Mouse (Mus musculus) liver, embryonic 12.5 days (tissue): ENCODE data around the gene Adam33. TPM values are rescaled to one million over a fixed set of nuclear protein-coding genes. Genes with fewer than 3 reads are reported as not detected.

Experiments used
- ATAC-seq: fragments of 200-750 bp; cut with Nextera tagmentation; 2 replicates; pipeline ENCODE4 v1.8.0; 2017; ENCODE audit warnings: moderate number of reproducible peaks, mild to moderate bottlenecking, moderate library complexity
- H3K27ac ChIP-seq: fragments of 300-500 bp; sonication (generic); 2 replicates; pipeline ENCODE4 v1.5.1; 2016; ENCODE audit warnings: mild to moderate bottlenecking
- H3K27me3 ChIP-seq: fragments of 300-500 bp; sonication (generic); replicated peaks from 2 replicates; pipeline ENCODE4 v1.6.1; 2016; ENCODE audit warnings: mild to moderate bottlenecking, moderate library complexity
- H3K36me3 ChIP-seq: fragments of 300-500 bp; sonication (generic); 2 replicates; pipeline ENCODE4 v1.6.1; 2016; ENCODE audit warnings: mild to moderate bottlenecking, moderate library complexity
- H3K4me1 ChIP-seq: fragments of 300-500 bp; sonication (generic); 2 replicates; pipeline ENCODE4 v1.6.1; 2016
- H3K4me2 ChIP-seq: fragments of 300-500 bp; sonication (generic); 2 replicates; pipeline ENCODE4 v1.6.1; 2016; ENCODE audit warnings: mild to moderate bottlenecking, moderate library complexity
- H3K4me3 ChIP-seq: fragments of 300-500 bp; sonication (generic); 2 replicates; pipeline ENCODE4 v1.5.1; 2016; ENCODE audit warnings: mild to moderate bottlenecking, moderate library complexity
- H3K9ac ChIP-seq: fragments of 300-500 bp; sonication (generic); 2 replicates; pipeline ENCODE4 v1.6.1; 2016; ENCODE audit warnings: mild to moderate bottlenecking, moderate library complexity
- H3K9me3 ChIP-seq: fragments of 300-500 bp; sonication (generic); replicated peaks from 2 replicates; pipeline ENCODE4 v1.6.1; 2016; ENCODE audit warnings: mild to moderate bottlenecking, moderate library complexity
- WGBS: fragments of 180-500 bp; shearing (Covaris S2); methylation state at CpG from one replicate; pipeline ENCODE4 v1.1.7; 2016; ENCODE audit not compliant: insufficient replicate concordance; 5-methylcytosine and 5-hydroxymethylcytosine counted together
- polyA plus RNA-seq: library from polyadenylated mRNA; unstranded; fragments of >200 nt; fragmentation: Nextera tagmentation; extraction: Ambion mirVana; gene quantifications from 2 replicates; pipeline ENCODE4 v1.2.1, GENCODE M21; 2016

The Adam33 gene
- polyA plus RNA-seq, 1 experiment from 2014 or later = 0.62 TPM

DNA sequence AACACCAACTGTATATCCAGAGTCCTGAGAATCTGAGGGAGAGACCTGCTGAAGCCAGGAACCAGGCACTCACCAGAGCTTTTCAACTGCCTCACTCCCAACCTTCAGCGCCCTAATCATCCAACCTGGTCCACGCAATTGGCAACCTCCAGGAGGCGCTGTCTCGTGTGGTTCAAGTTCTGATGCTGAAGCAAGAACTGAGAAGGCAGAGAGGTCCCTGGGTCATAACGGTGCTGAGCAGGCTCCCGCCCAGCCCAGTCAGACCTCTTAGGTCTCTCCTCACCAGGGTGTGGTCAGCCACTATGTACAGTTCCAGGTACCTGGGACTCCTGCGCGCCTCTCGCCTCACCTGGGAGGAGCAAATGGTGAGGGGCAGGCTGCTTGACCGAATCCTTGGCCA, 8.0 kb downstream of the Adam33 start:
- Histone ChIP-seq H3K27ac (no peak overlapping the region), H3K4me1 (peaks cover 52% of the 10 kb centered on the region)

GRCm38 (mm10) chr2:131054646-131055264, 8.9 kb downstream of the Adam33 start:
- Histone ChIP-seq H3K4me2 (peak overlapping the region; percentile 45), H3K9ac (no peak overlapping the region), H3K9me3 (no peaks in the 10 kb centered on the region), H3K27ac (no peak overlapping the region), H3K4me1 (peaks cover 52% of the 10 kb centered on the region), H3K27me3 (peaks cover 96% of the 10 kb centered on the region), H3K4me3 (peak overlapping the region; percentile 33), H3K36me3 (no peaks in the 10 kb centered on the region)
- 3% methylated on average over 21 of the region's 21 CpGs for WGBS
- ATAC-seq = no peak

More for the DNA sequence above, 8.0 kb downstream of the Adam33 start:
- Histone ChIP-seq H3K36me3 (no peaks in the 10 kb centered on the region), H3K9ac (no peak overlapping the region), H3K4me2 (peak overlapping the region; percentile 45), H3K9me3 (no peaks in the 10 kb centered on the region), H3K4me3 (no peak overlapping the region; the same call in 1 of the 2 replicates), H3K27me3 (peaks cover 98% of the 10 kb centered on the region)
- ATAC-seq = 0 out of 2 replicates have a peak, but pooled peaks have one; percentile 17
- WGBS = 8% methylated on average over 10 of the region's 10 CpGs

GRCm38 (mm10) chr2:131053851-131054645, 9.6 kb downstream of the Adam33 start:
- H3K9ac ChIP-seq = no peak overlapping the region
- ATAC-seq = no peak
- H3K4me1 ChIP-seq = peaks cover 52% of the 10 kb centered on the region
- H3K4me3 ChIP-seq = peak overlapping the region; percentile 33
- 3% methylated on average over 45 of the region's 45 CpGs for WGBS
- peaks cover 89% of the 10 kb centered on the region for H3K27me3 ChIP-seq
- H3K9me3 ChIP-seq = no peaks in the 10 kb centered on the region
- H3K4me2 ChIP-seq = peak overlapping the region; percentile 45
- H3K27ac ChIP-seq = no peak overlapping the region
- no peaks in the 10 kb centered on the region for H3K36me3 ChIP-seq

DNA sequence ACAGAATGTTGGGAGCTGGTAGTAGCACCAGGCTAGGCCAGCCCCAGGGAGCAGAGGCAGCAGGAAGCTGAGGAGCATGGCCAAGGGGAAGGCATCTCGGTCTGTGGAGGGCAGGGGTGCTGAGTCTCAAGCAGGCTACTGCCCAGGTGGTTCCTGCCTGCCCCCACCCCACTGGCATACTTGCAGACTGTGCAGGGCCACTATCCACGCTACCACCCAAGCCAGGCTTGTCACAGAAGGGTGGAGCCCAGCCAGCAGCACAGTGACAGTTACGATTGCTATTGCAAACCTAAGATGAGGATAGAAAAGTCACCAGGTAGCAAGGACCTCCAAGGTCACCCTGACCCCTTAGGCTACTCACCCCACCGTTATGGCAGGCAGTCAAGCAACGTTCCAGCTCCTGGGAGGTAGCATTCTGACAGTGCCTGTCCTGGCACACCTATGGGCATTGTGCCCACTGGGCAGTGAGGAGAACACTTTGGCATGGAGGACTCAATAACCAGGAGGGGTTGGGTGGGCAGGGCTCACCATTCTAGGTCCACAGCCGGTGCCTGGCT, 10.7 kb downstream of the Adam33 start:
- WGBS = 45% methylated on average over 6 of the region's 6 CpGs
- no peak for ATAC-seq
- Histone ChIP-seq H3K27ac (no peak overlapping the region), H3K9me3 (no peaks in the 10 kb centered on the region), H3K4me1 (peaks cover 52% of the 10 kb centered on the region), H3K4me3 (no peak overlapping the region), H3K4me2 (no peak overlapping the region), H3K27me3 (peaks cover 82% of the 10 kb centered on the region), H3K9ac (no peak overlapping the region), H3K36me3 (no peaks in the 10 kb centered on the region)

- WGBS = 44% methylated on average over 5 of the region's 5 CpGs
- Histone ChIP-seq H3K4me2 (no peak overlapping the region), H3K27ac (no peak overlapping the region), H3K27me3 (peaks cover 82% of the 10 kb centered on the region), H3K9ac (no peak overlapping the region), H3K9me3 (no peaks in the 10 kb centered on the region), H3K4me3 (no peak overlapping the region), H3K36me3 (no peaks in the 10 kb centered on the region), H3K4me1 (peaks cover 52% of the 10 kb centered on the region)
- peak; percentile 67 for ATAC-seq
These were observed 11.6 kb downstream of the Adam33 start for GRCm38 (mm10) chr2:131052043-131052442.

DNA sequence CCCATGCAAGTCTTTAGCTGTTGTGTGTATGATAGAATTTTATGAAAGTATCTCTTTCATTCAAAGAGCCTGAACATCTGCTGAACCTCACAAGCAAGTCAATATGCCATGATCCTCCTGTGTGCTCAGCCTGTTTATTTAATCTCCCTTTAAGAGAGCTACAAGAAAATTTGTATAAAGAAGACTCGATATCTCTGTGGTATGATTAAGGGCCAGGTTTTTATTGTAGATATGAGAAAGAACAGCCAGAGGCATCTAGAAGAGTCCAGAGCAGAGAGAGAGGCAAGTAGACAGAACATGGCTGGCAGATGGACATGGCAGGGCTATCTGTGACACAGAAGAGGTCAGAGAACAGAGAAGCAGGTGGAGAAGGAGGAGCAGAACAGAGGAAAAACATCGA, 17.6 kb downstream of the Adam33 start:
- WGBS = 53% methylated on average over 2 of the region's 2 CpGs
- no peak for ATAC-seq

GRCm38 (mm10) chr2:131044989-131045720, 18.5 kb downstream of the Adam33 start:
- H3K27me3 ChIP-seq = peaks cover 75% of the 10 kb centered on the region
- H3K4me3 ChIP-seq = no peak overlapping the region
- H3K36me3 ChIP-seq = no peaks in the 10 kb centered on the region
- H3K4me1 ChIP-seq = peaks cover 14% of the 10 kb centered on the region
- no peak for ATAC-seq
- H3K4me2 ChIP-seq = no peak overlapping the region
- H3K9me3 ChIP-seq = no peaks in the 10 kb centered on the region
- no peak overlapping the region for H3K27ac ChIP-seq
- 71% methylated on average over 9 of the region's 9 CpGs for WGBS
- H3K9ac ChIP-seq = no peak overlapping the region

More for the DNA sequence above, 17.6 kb downstream of the Adam33 start:
- Histone ChIP-seq H3K4me3 (no peak overlapping the region), H3K27ac (no peak overlapping the region), H3K9me3 (no peaks in the 10 kb centered on the region), H3K27me3 (peaks cover 75% of the 10 kb centered on the region), H3K4me2 (no peak overlapping the region), H3K4me1 (peaks cover 12% of the 10 kb centered on the region), H3K9ac (no peak overlapping the region), H3K36me3 (no peaks in the 10 kb centered on the region)

DNA sequence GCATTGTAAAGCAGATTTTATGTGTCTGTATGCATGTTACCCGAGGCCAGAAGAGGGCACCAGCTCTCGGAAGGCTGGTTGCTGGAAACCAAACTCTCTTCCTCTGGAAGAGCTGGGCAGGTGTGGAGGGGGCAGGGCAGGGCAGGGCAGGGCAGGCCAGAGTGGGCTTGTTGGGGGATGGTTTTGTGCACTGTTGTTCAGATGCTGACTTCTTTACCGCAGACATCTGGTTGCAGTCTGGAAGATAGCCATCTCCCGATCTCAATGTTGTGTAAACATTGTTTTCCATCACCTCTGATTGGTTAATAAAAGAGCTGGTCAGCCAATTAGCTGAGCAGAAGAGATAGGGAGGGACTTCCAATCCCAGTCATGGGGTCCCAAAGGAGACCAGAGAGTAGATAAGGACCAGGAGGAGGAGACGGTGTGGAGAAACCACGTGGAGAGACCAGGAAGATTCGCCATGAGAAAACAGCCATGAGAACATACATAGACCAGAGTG, 19.2 kb downstream of the Adam33 start:
- Histone ChIP-seq H3K27me3 (peaks cover 80% of the 10 kb centered on the region), H3K9me3 (no peaks in the 10 kb centered on the region), H3K36me3 (no peaks in the 10 kb centered on the region), H3K27ac (no peak overlapping the region), H3K9ac (no peak overlapping the region), H3K4me1 (peaks cover 14% of the 10 kb centered on the region), H3K4me3 (no peak overlapping the region), H3K4me2 (no peak overlapping the region)
- 13% methylated on average over 7 of the region's 7 CpGs for WGBS
- ATAC-seq = no peak

GRCm38 (mm10) chr2:131042988-131043387, 20.6 kb downstream of the Adam33 start, which contains the start of gene Gfra4:
TSS of gene Gfra4 (minus strand) at chr2:131043088.
- 54% methylated on average over 2 of the region's 2 CpGs for WGBS
- Histone ChIP-seq H3K27ac (no peak within 1 kb of the TSS), H3K27me3 (peaks cover 91% of the 10 kb centered on the region), H3K4me2 (no peak within 1 kb of the TSS), H3K9me3 (no peaks in the 10 kb centered on the region), H3K4me3 (no peak within 1 kb of the TSS), H3K36me3 (no peaks in the 10 kb centered on the region), H3K9ac (no peak within 1 kb of the TSS), H3K4me1 (peaks cover 14% of the 10 kb centered on the region)
- ATAC-seq = no peak

DNA sequence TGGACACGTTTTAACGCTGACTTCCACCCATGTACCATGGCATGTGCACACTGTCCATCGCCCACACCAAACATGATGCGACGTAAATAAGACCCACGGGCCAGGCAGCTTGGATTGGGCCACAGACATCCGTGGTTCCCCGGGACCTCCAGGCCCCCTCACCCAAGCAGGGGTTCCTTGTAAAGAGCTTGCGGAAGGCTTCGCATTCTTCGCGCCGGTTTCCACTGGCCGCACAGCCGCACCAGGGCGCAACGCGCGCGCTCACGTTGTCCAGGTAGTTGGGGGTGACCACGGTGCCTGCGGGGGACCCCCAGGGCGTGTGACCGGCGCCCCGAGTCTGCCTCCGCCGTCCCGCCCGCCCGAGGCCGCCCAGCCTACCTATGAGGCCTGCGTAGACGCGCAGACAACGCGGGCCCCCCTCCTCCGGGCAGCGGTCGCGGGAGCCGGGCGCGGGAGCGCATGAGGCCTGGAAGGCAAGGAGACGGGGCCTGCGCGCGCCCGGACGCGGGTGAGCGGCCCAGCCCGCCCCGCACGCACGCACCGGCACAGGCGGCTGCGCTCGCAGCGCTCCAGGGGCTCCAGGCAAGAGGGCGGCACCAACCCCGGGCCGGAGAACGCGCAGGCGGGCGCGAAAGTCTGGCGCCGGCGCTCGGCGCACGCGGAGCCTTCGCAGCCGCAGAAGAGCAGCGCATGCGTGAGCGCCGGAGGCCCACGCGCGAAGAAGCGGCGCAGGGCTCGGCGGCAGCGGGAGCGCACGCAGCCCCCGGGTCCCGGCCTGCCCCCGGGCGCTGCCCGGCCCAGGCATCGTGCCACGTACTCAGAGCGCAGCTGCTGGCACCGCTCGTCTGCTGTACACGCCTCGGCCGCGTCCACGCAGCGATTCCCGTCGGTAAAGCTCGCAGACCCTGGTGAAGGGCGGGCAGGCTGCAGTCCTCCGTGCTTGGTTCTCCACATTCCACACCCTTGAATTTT, 22.5 kb downstream of the Adam33 start:
- H3K9ac ChIP-seq = no peak overlapping the region; the same call in 1 of the 2 replicates
- H3K4me1 ChIP-seq = peaks cover 14% of the 10 kb centered on the region
- H3K9me3 ChIP-seq = no peaks in the 10 kb centered on the region
- no peaks in the 10 kb centered on the region for H3K36me3 ChIP-seq
- H3K27me3 ChIP-seq = peaks cover 93% of the 10 kb centered on the region
- no peak for ATAC-seq
- H3K4me2 ChIP-seq = peak overlapping the region; percentile 65
- H3K27ac ChIP-seq = no peak overlapping the region
- 4% methylated on average over 114 of the region's 115 CpGs for WGBS
- H3K4me3 ChIP-seq = peak overlapping the region; percentile 50

- H3K9ac ChIP-seq = no peak overlapping the region
- H3K27ac ChIP-seq = no peak overlapping the region
- H3K4me3 ChIP-seq = no peak overlapping the region
- H3K27me3 ChIP-seq = peaks cover 84% of the 10 kb centered on the region
- H3K4me2 ChIP-seq = no peak overlapping the region
- no peaks in the 10 kb centered on the region for H3K36me3 ChIP-seq
- no peaks in the 10 kb centered on the region for H3K9me3 ChIP-seq
- no peak for ATAC-seq
- WGBS = 56% methylated on average over 5 of the region's 5 CpGs
- H3K4me1 ChIP-seq = peaks cover 8% of the 10 kb centered on the region
These were observed 24.9 kb downstream of the Adam33 start for GRCm38 (mm10) chr2:131038675-131039074.
